Mouse (Mus musculus): ENCODE measurements around the gene Vamp5.
A peak's percentile ranks its signal among the peaks of the same experiment; 100 is the strongest.

Vamp5 gene

DNA sequence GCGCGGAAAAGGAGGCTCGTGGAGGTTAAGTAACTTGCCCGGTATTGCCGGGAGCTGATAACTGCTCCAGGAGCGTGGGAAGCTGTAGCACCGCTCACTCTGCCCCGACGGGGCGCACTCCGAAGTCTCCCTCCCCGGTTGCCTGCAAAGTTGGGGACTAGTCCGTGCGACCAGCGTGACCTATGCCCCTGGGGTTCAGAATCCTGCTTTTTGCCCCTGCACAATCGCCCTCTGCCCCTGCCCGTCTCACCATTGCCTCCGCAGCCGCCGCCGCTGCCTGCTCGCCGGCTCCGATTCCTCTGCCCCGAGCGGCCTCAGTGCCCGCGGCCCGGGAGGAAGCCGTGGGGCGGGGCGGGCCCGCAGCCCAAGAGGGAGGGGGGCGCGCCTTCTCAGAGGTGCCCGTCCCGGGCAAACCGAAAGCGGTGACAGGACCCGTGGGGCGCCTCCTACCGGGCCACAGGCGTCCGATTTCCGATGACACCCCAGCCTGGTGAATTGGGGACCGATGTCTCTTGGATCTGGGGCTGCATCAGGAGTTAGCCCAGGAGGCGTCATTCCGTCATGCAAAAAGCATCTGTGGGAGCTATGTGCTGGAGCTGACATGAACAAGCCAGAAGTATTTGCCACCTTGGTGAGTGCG lies at the start of gene Vamp5:
Gene Vamp5, minus strand, starts transcription at position 338 of the 640 bp plus-strand sequence.
- peak; percentile 93 to 94 for DNase-seq

DNA sequence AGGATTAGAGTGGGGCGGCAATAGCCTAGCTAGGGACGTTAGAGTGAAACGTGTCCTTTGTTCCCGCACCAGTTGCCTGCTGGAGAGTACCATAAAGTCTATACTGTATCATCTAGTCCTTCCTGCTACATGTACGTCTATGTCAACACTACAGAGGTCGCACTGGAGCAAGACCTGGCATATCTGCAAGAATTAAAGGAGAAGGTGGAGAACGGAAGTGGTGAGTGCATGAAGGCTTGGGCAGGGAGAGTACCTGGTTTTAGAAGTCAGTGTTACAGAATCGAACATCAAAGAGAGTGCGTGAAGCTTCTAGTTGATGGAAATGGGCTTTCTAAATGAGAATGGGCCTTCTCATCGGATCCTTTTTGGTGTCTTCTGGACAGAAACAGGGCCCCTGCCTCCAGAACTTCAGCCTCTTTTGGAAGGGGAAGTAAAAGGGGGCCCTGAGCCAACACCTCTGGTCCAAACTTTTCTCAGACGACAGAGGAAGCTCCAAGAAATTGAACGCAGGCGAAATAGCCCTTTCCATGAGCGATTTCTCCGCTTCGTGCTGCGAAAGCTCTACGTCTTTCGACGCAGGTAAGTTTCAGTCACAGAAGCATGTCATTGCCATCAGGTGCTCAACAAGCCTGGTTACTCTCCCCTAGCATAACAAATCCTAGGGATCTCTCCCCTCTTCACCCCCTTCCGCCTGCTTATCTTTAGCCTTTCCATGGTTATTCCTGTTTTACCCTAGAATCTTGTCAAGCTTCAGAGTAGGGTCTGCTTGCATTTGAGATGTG lies 49.0 kb upstream of the Vamp5 start:
- no peak for DNase-seq

DNA sequence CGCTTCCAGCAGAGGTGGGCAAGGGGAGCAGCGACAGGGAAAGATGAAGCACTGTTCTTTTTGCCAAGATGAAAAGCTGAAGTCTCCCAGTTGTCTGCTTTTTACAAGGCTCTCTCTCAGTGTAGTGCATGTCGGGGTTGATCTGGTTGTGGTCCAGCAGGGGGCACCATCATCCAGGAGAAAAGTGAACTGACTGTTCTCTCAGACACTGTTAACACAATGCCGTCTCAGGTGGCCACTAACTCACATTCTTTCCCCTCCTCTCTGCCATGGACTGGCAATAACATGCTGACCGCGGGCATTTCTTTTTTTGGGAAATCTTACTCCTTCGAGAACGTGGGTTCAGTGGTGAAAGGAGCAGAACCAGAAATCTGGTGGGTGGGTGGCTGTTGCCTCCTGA lies 47.8 kb upstream of the Vamp5 start:
- DNase-seq: peak; percentile 57 to 81

DNA sequence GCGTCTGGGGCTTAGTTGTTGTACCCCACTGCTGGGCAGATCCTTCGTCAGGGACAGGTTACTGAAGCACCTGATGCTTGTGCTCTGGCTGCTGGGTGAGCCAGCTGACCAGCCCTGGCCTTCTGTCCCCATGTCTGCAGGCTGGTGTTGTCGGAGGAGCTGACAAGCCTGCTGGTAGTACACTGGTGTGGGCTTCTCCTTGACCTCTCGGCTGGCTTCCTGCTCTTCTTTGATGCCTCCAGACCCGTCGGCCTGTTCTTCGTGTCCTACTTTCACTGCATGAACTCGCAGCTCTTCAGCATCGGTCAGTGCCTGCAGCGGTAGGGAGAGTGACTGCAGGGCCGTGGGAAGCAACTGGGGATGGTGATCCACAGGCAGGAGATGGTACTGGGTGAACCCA lies 45.4 kb upstream of the Vamp5 start:
- DNase-seq: no peak

DNA sequence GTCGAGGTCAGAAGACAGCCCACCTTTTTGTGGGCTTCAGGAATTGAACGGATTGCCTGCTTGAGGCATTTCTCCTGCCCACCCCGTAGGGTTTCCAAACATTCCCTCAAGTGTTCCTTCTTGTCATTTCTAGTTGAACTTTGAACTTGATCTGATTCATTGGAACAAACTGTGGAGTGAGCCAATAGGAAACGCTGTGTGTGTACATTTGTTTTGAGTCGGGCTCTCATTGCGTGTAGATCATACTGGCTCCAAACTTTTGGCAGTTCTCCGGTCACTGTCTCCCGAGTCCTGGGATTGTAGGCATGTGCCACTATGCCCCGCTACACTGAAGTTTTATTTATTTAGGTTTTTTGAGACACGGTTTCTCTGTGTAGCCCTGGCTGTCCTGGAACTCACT lies 40.6 kb upstream of the Vamp5 start:
- DNase-seq: no peak

DNA sequence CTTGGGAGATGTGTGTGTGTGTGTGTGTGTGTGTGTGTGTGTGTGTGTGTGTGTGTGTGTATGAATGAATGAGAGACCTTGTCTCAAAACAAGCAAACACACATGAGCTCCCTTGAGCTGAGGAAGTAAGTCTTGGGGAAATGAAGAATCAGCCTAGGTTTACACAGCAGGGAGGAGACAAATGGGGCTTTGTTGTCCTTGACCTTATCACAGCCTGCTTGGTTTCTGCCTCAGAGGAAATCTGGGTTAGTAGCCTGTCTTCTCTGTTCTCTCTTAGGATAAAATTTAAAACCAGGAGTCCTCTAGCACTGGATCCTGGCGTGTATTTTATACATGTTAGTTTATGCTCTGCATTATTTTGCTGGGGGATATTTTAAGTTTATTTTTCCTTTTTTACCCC lies 39.5 kb upstream of the Vamp5 start:
- no peak for DNase-seq

DNA sequence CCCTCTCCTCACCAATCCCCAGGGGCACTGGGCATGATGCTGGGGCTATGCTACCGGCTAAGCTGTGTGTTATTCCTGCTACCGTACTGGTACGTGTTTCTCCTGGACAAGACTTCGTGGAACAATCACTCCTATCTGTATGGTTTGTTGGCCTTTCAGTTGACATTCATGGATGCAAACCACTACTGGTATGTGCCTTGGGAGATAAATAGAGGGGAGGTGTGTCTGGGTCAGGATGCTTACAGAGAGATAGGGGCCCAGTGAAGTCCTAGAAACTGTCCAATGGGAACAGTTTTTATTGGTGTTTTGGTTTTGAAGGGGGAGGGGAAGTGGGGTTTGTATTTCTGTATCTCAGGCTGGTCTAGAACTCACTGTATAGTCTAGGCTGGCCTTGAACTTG lies 38.0 kb upstream of the Vamp5 start:
- no peak for DNase-seq

DNA sequence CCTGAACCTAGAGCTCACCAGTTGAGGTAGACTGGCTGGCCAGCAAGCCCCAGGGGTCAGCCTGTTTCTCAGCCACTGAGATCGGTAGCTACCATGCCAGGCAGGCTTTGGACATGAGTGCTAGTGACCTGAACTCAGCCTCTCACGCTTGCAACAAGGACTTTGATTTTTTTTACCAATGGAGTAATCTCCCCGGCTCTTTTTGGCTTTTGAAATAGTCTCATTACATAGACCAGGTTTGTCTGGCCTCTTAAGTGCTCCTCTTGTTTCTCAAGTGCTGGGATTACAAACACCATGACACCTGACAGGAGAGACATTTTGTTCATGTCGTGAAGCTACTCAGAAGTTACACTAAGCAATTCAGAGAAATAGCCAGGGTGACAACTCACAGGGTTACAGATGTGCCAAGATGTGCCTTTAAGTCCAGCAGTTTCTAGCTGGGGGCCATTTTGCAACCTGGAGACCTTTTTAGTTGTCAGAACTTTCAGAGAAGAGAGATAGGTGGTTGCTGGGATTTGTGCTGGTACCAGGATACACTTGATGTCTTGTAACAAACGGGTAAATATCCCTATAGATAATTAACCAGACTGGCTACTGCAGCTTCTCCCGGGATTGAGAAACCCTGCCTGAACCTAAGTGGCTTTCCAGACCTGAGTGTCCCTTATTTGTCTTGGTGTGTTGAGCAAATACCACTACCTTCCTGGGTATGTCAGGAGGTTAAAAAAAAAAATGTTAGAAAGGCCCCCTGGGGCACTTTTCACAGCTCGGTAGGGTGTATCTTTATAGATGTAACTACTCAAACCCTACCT lies 35.9 kb upstream of the Vamp5 start:
- peak in 1 of 2 experiments; percentile 38 for DNase-seq

DNA sequence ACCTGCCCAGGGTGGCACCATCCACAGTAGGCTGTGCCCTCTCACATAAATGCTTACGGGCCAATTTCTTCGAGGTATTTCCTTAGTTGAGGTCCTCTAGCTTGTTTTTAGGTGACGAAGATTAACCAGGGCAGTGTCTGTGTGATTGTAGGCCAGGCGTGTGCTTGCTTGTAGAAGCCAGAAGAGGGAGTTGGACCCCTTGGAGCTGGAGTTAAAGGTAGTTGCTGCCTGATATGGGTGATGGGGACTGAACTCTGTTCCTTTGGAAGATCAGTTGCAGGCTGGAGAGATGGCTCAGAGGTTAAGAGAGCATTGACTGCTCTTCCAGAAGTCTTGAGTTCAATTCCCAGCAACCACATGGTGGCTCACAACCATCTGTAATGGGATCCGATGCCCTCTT lies 34.9 kb upstream of the Vamp5 start:
- DNase-seq: no peak

DNA sequence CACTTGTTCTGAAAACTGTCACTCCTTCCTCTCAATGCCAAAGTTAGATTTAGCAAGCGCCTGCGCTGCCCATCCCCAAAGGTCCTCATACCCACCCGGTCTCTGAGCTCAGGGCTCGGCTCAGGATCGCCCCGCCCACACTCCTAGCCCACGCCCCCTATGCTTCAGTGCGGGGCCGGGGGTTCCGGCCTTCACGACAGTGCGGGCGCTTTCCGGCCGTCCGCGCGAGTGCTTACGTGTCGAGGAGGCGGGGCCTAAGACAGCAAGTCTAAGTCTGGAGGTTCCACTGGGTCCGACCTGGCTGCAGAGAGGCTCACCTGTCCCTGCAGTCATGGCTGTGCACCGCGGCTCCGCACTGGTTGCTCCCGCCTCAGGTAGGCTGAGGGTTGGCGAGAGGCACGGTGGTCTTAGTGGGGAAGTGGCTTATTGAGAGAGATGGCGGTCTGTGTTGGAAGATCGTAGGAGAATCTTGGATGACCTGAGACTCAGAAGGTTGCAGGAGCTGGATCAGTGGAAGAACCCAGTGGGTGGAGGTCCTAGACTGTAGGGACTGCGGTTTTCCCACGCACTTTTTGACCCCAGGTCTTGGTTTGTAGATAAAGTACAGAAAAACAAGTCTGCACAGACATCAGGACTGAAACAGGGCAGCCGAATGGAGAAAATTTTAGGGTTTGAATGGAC lies 33.9 kb upstream of the Vamp5 start, which contains the start of gene Ggcx:
Gene Ggcx, plus strand, starts transcription at position 233 of the 681 bp plus-strand sequence.
- DNase-seq: peak; percentile 97

DNA sequence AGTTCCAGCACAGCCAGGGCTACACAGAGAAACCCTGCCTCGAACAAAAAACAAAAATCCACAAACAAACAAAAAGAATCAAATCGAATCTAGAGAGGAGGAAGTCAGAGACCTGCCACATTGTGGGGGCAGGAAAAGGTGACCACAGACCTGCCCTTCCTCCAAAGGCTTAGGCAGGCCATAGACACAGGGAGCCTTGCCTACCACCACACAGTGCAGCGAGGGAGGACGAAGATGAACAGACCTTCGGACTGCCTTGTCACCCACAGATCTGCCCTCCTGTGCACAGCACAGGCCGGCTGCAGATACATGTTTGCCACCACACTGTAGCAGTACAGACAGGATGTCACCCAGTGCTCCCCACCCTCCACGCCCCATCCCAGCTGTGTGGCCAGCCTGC lies 30.2 kb upstream of the Vamp5 start:
- DNase-seq: peak in 1 of 2 experiments; percentile 14

DNA sequence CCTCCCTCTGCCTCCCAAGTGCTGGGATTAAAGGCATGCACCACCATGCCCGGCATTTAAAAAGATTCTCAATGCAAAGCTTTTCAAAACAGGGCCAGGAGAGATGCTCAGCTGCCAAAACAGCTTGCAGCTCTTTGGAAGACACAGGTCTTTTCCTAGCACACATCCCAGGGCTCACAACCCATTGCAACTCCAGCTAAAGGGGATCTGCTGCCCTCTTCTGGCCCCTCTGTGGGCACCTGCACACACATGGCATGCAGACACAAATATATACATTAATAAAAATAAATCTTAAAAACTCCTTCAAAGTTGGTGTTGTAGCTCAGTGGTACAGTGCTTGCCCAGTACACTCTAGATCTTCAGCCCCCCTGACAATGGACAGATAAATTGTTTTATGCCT lies 29.7 kb upstream of the Vamp5 start:
- DNase-seq: peak in 1 of 2 experiments; percentile 21

DNA sequence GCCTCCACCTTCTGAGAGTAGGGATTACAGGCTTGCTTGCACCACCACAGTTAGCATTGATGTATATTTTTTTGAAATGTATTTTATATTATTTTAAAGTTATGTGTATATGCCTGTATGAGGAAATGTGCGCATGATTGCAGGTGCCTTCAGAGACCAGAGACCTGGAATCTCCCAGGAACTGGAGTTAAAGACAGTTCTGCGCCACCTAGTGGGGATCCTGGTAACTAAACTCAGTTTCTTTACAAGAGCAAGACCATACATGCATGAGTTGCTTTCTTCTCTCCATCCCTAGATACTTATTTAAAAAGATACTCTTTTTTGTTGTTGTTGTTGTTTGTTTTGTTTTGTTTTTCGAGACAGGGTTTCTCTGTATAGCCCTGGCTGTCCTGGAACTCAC lies 29.3 kb upstream of the Vamp5 start:
- peak; percentile 16 to 74 for DNase-seq

DNA sequence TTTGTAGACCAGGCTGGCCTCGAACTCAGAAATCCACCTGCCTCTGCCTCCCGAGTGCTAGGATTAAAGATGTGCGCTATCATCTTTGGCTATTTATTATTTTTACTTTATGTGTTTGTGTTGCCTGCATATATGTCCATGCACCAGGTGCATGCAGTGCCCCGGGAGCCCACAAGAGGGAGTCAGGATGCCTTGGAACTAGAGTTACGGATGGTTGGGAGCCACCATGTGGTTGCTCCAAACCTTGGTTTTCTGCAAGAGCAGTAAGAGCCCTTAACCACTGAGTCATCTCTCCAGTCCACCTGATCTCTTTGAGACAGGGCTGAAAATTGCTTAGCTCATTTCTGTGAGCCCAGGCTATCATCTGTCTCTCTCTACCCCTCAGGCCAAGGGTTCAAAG lies 26.9 kb upstream of the Vamp5 start:
- peak; percentile 82 to 88 for DNase-seq

DNA sequence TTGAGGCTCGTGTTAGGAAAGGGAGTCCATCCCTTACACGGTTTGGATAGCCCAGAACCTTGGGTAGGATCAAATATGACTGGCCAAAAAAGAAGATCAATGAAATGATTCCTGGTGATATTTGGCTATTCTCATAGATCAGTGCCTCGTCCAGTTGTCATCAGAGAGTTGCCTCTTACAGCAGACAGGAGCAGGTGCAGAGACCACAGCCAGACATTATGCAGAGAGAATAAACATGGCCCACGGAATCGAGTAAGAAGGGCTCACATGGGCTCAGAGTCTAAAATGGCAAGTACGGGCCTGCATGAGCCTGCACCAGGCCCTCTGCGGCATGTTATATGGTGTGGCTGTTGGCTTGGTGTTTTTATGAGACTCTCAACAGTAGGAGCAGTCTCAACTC lies 25.1 kb upstream of the Vamp5 start:
- DNase-seq: no peak

DNA sequence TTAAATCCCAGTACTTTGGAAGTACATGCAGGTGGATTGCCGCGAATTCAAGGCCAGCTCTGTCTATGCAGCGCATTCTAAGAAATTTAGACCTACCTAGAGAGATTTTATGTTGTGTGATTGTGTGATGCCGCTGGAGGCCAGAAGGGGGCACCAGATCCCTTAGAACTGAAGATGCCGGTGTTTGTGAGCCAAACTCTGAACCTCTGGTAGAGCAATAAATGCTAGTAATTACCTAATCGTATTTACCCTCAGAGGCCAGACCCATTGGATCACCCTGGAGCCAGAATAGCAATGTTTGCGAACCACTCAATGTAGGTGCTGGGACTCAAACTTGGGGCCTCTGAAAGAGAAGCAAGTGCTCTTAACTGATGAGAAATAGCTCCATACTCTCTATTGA lies 21.6 kb upstream of the Vamp5 start:
- DNase-seq: peak; percentile 74 to 85

DNA sequence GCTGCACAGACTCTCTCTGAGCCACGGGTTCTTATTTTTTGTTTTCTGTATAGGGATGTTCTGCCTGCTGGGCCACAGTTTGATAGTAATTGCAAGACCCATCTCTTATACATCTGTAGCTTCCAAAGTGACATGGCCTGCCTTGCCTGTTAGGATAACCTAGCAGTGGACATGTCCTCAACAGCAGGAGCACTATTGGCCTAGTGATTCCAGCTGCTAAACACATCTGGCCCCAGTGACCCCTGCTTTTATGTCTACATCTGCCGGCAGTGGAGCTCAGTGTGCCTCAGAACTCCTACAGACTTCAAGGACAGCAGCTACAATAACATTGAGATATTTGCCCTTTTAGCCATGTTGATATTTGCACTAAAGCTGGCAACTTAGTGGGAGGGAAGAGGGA lies 19.7 kb upstream of the Vamp5 start:
- DNase-seq: no peak

DNA sequence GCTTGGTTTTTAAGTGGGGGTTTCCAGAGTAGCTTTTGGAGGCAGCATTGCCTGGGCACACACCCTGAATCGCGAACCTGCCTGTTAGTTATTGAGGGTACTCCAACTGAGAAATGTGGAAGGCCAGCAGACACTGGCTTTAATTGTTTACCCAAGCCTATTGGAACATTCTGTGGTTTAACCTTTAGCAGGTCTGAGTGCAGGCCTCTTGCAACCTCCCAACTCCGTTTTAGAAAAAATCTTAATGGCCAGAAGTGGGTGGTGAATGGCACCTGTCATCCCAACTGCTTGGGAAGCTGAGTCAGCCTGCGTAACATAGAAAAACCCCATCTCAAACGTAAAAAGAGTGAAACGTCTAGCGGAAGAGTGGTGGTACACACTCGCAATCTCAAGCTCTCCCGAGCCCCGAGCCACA lies 16.6 kb upstream of the Vamp5 start:
- peak; percentile 42 to 54 for DNase-seq

DNA sequence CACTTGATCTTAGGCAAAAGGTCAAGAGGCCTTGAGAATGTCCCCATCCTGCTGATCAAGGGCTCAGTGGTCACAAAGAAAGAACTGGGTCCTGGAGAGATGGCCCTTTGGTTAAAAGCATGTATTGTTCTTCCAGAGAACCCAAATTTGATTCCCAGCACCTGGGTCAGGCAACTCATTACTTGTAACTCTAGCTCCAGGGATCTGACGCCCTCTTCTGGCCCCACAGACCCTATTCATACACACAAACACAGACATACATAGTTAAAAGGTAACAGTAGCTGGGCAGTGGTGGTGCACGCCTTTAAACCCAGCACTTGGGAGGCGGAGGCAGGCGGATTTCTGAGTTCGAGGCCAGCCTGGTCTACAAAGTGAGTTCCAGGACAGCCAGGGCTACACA lies 12.1 kb upstream of the Vamp5 start:
- no peak for DNase-seq

DNA sequence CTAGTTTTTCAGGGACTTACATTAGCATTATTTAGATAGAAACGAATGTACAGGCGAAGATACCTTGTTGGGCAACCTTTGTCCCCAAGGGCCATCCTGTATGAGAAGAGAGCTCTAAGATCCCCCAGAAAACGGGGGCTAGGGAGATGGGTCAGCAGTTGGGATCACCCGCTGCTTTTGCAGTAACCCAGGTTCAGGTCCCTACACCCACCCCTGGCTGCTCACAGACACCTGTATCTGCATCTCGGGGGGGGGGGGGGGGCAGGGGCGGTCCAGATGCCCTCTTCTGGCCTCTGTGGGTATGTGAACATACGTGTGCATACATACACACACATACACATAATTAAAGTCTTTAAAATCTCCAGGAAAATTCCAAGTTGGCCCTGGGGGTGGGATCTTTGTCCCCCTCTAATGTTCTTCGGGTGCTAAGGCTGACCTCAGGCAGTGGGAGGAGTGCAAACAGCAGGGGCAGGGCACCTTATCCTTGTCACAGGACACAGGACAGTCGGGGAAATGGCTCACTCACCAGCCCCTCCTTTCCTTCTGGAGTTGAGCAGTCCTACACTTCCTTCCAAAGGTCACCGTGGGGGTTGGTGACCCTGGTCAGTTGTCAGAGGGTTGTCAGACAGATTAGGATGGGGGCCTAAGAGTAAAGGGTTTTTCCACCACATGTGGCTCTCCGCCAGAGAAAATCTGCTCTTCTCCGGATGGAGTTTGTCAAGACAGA lies 10.7 kb upstream of the Vamp5 start:
- peak; percentile 73 to 86 for DNase-seq

DNA sequence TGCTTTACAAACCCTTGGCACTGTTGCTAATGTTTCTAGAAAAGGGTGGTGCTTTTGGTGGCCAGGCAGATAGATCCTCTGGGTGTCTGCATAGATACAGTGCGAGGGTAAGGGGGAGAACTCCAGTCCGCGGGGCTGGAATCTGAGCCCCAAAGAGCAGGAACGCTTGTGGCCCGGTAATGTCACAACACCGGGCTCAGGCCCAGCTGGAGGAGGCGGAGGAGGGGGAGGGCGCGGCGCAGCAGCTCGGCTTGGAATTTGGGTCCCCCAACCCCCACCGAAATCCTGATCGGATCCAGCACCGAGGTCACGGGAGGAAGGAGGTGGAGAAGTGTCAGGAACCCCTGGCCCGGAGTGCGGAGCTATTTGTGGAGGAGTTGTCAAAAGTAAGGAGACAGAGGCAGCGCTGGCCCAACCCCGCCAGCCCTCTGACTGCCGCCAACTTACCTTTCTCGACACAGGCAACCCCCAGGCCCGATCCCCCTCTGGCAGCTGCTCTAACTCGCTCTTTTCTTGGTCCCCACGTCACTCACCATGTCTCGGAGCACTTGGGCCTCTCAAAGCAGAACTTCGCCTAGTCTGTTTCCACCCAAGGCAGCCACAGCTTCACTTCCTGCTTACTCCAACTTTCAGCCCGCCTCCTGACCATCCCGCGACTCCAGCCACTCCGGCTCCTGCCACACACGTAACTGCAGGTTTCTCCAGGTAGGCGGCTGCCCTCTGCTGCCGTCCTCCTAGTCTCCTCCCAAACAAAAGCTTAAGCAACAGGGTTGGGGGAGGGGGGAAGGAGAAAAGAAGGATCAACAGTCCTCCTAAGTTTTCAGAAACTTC lies 9.9 kb upstream of the Vamp5 start, which contains the start of gene Vamp8:
Gene Vamp8, minus strand, starts transcription at position 763 of the 831 bp plus-strand sequence.
- DNase-seq: peak; percentile 87 to 91
